Mouse (Mus musculus): ENCODE data around the gene Cacna1d.

GRCm38 (mm10) chr14:30352951-30353270, 138.3 kb downstream of the Cacna1d start:
- no peak for TF ChIP-seq ZNF384 (IDR thresholded peaks at IDR 0.05; ENCODE audit: low read depth, low read length)
- no peak for TF ChIP-seq ZC3H11A (IDR thresholded peaks at IDR 0.05; ENCODE audit: low read depth, low read length)
- TF ChIP-seq ELF1 (IDR thresholded peaks at IDR 0.05; ENCODE audit: low read depth, low read length) = no peak
- no peak for TF ChIP-seq MAZ (IDR thresholded peaks at IDR 0.05; ENCODE audit: low read depth, low read length)
- no peak for TF ChIP-seq SIN3A (IDR thresholded peaks at IDR 0.05; ENCODE audit: low read length)
- TF ChIP-seq CTCF (IDR thresholded peaks at IDR 0.05 in 2 of 3, conservative IDR thresholded peaks at IDR 0.05 in 1 of 3; ENCODE audit: control insufficient read depth in 1 of 3, insufficient read depth in 1 of 3, low read depth in 2 of 3, low read length in 3 of 3, poor library complexity in 1 of 3, severe bottlenecking in 1 of 3) = no peak
- no peak for TF ChIP-seq EP300 (IDR thresholded peaks at IDR 0.05; ENCODE audit: low read depth in 1 of 2, low read length in 2 of 2)
- no peak for TF ChIP-seq RCOR1 (IDR thresholded peaks at IDR 0.05; ENCODE audit: low read depth, low read length)
- TF ChIP-seq USF2 (IDR thresholded peaks at IDR 0.05; ENCODE audit: borderline replicate concordance in 1 of 2, insufficient read depth in 1 of 2, low read depth in 1 of 2, low read length in 2 of 2) = no peak
- no peak for TF ChIP-seq POLR2A (IDR thresholded peaks at IDR 0.05; ENCODE audit: control insufficient read depth in 1 of 2, insufficient read depth in 1 of 2, low read depth in 1 of 2, low read length in 2 of 2, poor library complexity in 1 of 2)
- TF ChIP-seq TAL1 (IDR thresholded peaks at IDR 0.05; ENCODE audit: low read length) = no peak
- TF ChIP-seq USF1 (IDR thresholded peaks at IDR 0.05; ENCODE audit: low read depth, low read length) = no peak
- TF ChIP-seq JUND (IDR thresholded peaks at IDR 0.05; ENCODE audit: low read depth, low read length) = no peak

Measured in MEL (cell line).